Mouse (Mus musculus): Measurements from ENCODE around the gene Necab3. TPM values are rescaled to one million over a fixed set of nuclear protein-coding genes. Genes with fewer than 3 reads are reported as not detected.
A peak's percentile ranks its signal among the peaks of the same experiment; 100 is the strongest.

Necab3 gene
- total and polyA plus RNA-seq, 3 experiments, result 6.8 to 13.0 (median 11.6) TPM

- no peak for ATAC-seq (ENCODE audit: extremely low read depth, insufficient number of reproducible peaks, low FRiP score, poor library complexity, severe bottlenecking)
- no peaks in the 10 kb centered on the region for H3K9me3 ChIP-seq (replicated peaks)
- H3K36me3 ChIP-seq (replicated peaks), result peaks cover 43% of the 10 kb centered on the region
Observed at GRCm38 (mm10) chr2:154600586-154600985, 41.9 kb upstream of the Necab3 start.

GRCm38 (mm10) chr2:154597399-154597798, 38.7 kb upstream of the Necab3 start:
- H3K4me3 ChIP-seq (ENCODE audit: low read depth, low read length), result no peak overlapping the region
- DNase-seq (ENCODE audit: low spot score) (no peak), ATAC-seq (ENCODE audit: extremely low read depth, insufficient number of reproducible peaks, low FRiP score, poor library complexity, severe bottlenecking) (no peak)
- H3K27me3 ChIP-seq (ENCODE audit: insufficient read depth, low read length), result no peaks in the 10 kb centered on the region
- no peak for TF ChIP-seq GATA1 (IDR thresholded peaks at IDR 0.05; ENCODE audit: borderline replicate concordance, low read length)
- TF ChIP-seq TAL1 (conservative IDR thresholded peaks at IDR 0.05; ENCODE audit: low read depth, low read length), result no peak
- no peak for TF ChIP-seq POLR2AphosphoS5 (IDR thresholded peaks at IDR 0.05; ENCODE audit: insufficient replicate concordance, low read depth, low read length)
- peaks cover 72% of the 10 kb centered on the region for H3K36me3 ChIP-seq (replicated peaks)
- no peaks in the 10 kb centered on the region for H3K9me3 ChIP-seq (replicated peaks)
- H3K4me1 ChIP-seq (ENCODE audit: insufficient read depth, low read depth, low read length), result peaks cover 2% of the 10 kb centered on the region

More at GRCm38 (mm10) chr2:154600586-154600985, 41.9 kb upstream of the Necab3 start:
- Histone ChIP-seq H3K4me1 (ENCODE audit: insufficient read depth, low read depth, low read length) (peaks cover 21% of the 10 kb centered on the region), H3K4me3 (ENCODE audit: low read depth, low read length) (no peak overlapping the region), H3K27me3 (ENCODE audit: insufficient read depth, low read length) (no peaks in the 10 kb centered on the region)
- DNase-seq (ENCODE audit: low spot score), result no peak
- no peak for TF ChIP-seq CTCF (IDR thresholded peaks at IDR 0.05; ENCODE audit: low read depth, low read length)
- TF ChIP-seq TAL1 (conservative IDR thresholded peaks at IDR 0.05; ENCODE audit: low read depth, low read length), result no peak
- TF ChIP-seq GATA1 (IDR thresholded peaks at IDR 0.05; ENCODE audit: borderline replicate concordance, low read length), result no peak
- TF ChIP-seq POLR2AphosphoS5 (IDR thresholded peaks at IDR 0.05; ENCODE audit: insufficient replicate concordance, low read depth, low read length), result no peak
- TF ChIP-seq GATA2 (IDR thresholded peaks at IDR 0.05; ENCODE audit: borderline replicate concordance, low read depth, low read length), result no peak

- DNase-seq (ENCODE audit: low spot score) (no peak), ATAC-seq (ENCODE audit: extremely low read depth, insufficient number of reproducible peaks, low FRiP score, poor library complexity, severe bottlenecking) (no peak)
- Histone ChIP-seq H3K27me3 (ENCODE audit: insufficient read depth, low read length) (no peaks in the 10 kb centered on the region), H3K36me3 (replicated peaks) (peaks cover 73% of the 10 kb centered on the region), H3K4me1 (ENCODE audit: insufficient read depth, low read depth, low read length) (no peaks in the 10 kb centered on the region), H3K9me3 (replicated peaks) (no peaks in the 10 kb centered on the region), H3K4me3 (ENCODE audit: low read depth, low read length) (no peak overlapping the region)
- TF ChIP-seq TAL1 (conservative IDR thresholded peaks at IDR 0.05; ENCODE audit: low read depth, low read length), result no peak
- no peak for TF ChIP-seq CTCF (IDR thresholded peaks at IDR 0.05; ENCODE audit: low read depth, low read length)
- no peak for TF ChIP-seq GATA2 (IDR thresholded peaks at IDR 0.05; ENCODE audit: borderline replicate concordance, low read depth, low read length)
- TF ChIP-seq GATA1 (IDR thresholded peaks at IDR 0.05; ENCODE audit: borderline replicate concordance, low read length), result no peak
- TF ChIP-seq POLR2AphosphoS5 (IDR thresholded peaks at IDR 0.05; ENCODE audit: insufficient replicate concordance, low read depth, low read length), result no peak
Observed at GRCm38 (mm10) chr2:154595775-154596174, 37.1 kb upstream of the Necab3 start.

- Histone ChIP-seq H3K27me3 (ENCODE audit: insufficient read depth, low read length) (no peaks in the 10 kb centered on the region), H3K4me1 (ENCODE audit: insufficient read depth, low read depth, low read length) (no peaks in the 10 kb centered on the region), H3K36me3 (replicated peaks) (peaks cover 69% of the 10 kb centered on the region), H3K4me3 (ENCODE audit: low read depth, low read length) (no peak overlapping the region), H3K9me3 (replicated peaks) (no peaks in the 10 kb centered on the region)
- no peak for DNase-seq (ENCODE audit: low spot score)
- TF ChIP-seq TAL1 (conservative IDR thresholded peaks at IDR 0.05; ENCODE audit: low read depth, low read length) (no peak), CTCF (IDR thresholded peaks at IDR 0.05; ENCODE audit: low read depth, low read length) (peak; percentile 58), GATA1 (IDR thresholded peaks at IDR 0.05; ENCODE audit: borderline replicate concordance, low read length) (no peak), POLR2AphosphoS5 (IDR thresholded peaks at IDR 0.05; ENCODE audit: insufficient replicate concordance, low read depth, low read length) (no peak)
- ATAC-seq (ENCODE audit: extremely low read depth, insufficient number of reproducible peaks, low FRiP score, poor library complexity, severe bottlenecking), result no peak
Observed at GRCm38 (mm10) chr2:154593025-154593424, 34.3 kb upstream of the Necab3 start.

GRCm38 (mm10) chr2:154591239-154591638, 32.5 kb upstream of the Necab3 start:
- ATAC-seq (ENCODE audit: extremely low read depth, insufficient number of reproducible peaks, low FRiP score, poor library complexity, severe bottlenecking) (no peak), DNase-seq (ENCODE audit: low spot score) (no peak)
- Histone ChIP-seq H3K27me3 (ENCODE audit: insufficient read depth, low read length) (no peaks in the 10 kb centered on the region), H3K4me1 (ENCODE audit: insufficient read depth, low read depth, low read length) (0 out of 2 replicates have a peak, but pooled peaks cover 4% of the 10 kb centered on the region), H3K4me3 (ENCODE audit: low read depth, low read length) (no peak overlapping the region), H3K36me3 (replicated peaks) (peaks cover 73% of the 10 kb centered on the region), H3K9me3 (replicated peaks) (no peaks in the 10 kb centered on the region)
- no peak for TF ChIP-seq CTCF (IDR thresholded peaks at IDR 0.05; ENCODE audit: low read depth, low read length)
- TF ChIP-seq GATA1 (IDR thresholded peaks at IDR 0.05; ENCODE audit: borderline replicate concordance, low read length), result no peak
- TF ChIP-seq GATA2 (IDR thresholded peaks at IDR 0.05; ENCODE audit: borderline replicate concordance, low read depth, low read length), result no peak
- TF ChIP-seq TAL1 (conservative IDR thresholded peaks at IDR 0.05; ENCODE audit: low read depth, low read length), result no peak
- no peak for TF ChIP-seq POLR2AphosphoS5 (IDR thresholded peaks at IDR 0.05; ENCODE audit: insufficient replicate concordance, low read depth, low read length)

GRCm38 (mm10) chr2:154589051-154589450, 30.4 kb upstream of the Necab3 start:
- ATAC-seq (ENCODE audit: extremely low read depth, insufficient number of reproducible peaks, low FRiP score, poor library complexity, severe bottlenecking) (no peak), DNase-seq (ENCODE audit: low spot score) (no peak)
- no peaks in the 10 kb centered on the region for H3K9me3 ChIP-seq (replicated peaks)
- peaks cover 56% of the 10 kb centered on the region for H3K36me3 ChIP-seq (replicated peaks)
- peaks cover 15% of the 10 kb centered on the region for H3K4me1 ChIP-seq (ENCODE audit: insufficient read depth, low read depth, low read length)
- H3K4me3 ChIP-seq (ENCODE audit: low read depth, low read length), result no peak overlapping the region
- H3K27me3 ChIP-seq (ENCODE audit: insufficient read depth, low read length), result no peaks in the 10 kb centered on the region
- no peak for TF ChIP-seq TAL1 (conservative IDR thresholded peaks at IDR 0.05; ENCODE audit: low read depth, low read length)
- no peak for TF ChIP-seq GATA1 (IDR thresholded peaks at IDR 0.05; ENCODE audit: borderline replicate concordance, low read length)
- no peak for TF ChIP-seq GATA2 (IDR thresholded peaks at IDR 0.05; ENCODE audit: borderline replicate concordance, low read depth, low read length)
- no peak for TF ChIP-seq POLR2AphosphoS5 (IDR thresholded peaks at IDR 0.05; ENCODE audit: insufficient replicate concordance, low read depth, low read length)
- no peak for TF ChIP-seq CTCF (IDR thresholded peaks at IDR 0.05; ENCODE audit: low read depth, low read length)
